Mouse (Mus musculus) cortical plate, adult 2 months (tissue): ENCODE results near the gene Camk1d.

Experiments used
- CTCF ChIP-seq: fragments of 200-500 bp; IDR thresholded peaks from 2 replicates; pipeline ENCODE4 v1.5.1; 2011; ENCODE audit warnings: mild to moderate bottlenecking, control low read depth, low read length; ENCODE audit not compliant: insufficient read depth; ENCODE audit errors: extremely low read depth
- POLR2A ChIP-seq: fragments of 200-500 bp; IDR thresholded peaks from 2 replicates; pipeline ENCODE4 v1.6.1; 2011; ENCODE audit warnings: mild to moderate bottlenecking, low read length, control low read depth; ENCODE audit not compliant: insufficient read depth; ENCODE audit errors: extremely low read depth

DNA sequence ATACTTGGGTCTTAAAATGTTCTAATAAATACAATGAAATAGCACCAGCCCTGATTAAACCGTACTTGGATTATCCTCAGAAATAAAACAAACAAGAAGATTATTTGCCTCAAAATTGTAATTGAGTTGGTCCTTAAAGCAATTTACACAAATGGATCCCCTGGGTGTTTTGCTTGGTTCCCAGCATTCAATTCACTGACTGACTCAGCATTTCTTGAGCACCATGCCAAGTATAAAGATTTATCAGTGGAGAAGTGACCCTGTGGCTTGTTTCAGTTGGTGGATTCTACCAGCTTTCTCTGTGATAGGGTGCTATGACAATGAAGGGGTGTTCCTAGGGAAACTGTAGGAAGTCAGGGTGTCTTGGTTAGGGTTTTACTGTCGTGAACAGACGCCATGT, 36.6 kb upstream of the Camk1d start:
- TF ChIP-seq CTCF, result no peak
- no peak for TF ChIP-seq POLR2A
